Mouse (Mus musculus): ENCODE data around the gene Kcnq5. TPM values are rescaled to one million over a fixed set of nuclear protein-coding genes. Genes with fewer than 3 reads are reported as not detected.

The Kcnq5 gene
- total and polyA plus RNA-seq, 3 experiments: 6.5 to 8.7 (median 8.2) TPM

- Histone ChIP-seq H3K27me3 (replicated peaks) (no peaks in the 10 kb centered on the region), H3K36me3 (replicated peaks in 1 of 2; ENCODE audit: control insufficient read depth in 1 of 2, insufficient read depth in 1 of 2, low read length in 1 of 2) (no peaks in the 10 kb centered on the region), H3K9me3 (replicated peaks; ENCODE audit: low read length) (no peaks in the 10 kb centered on the region), H3K79me2 (replicated peaks; ENCODE audit: control insufficient read depth, extremely low read depth, insufficient read depth, poor library complexity, severe bottlenecking) (no peaks in the 10 kb centered on the region), H3K4me3 (replicated peaks in 1 of 3; ENCODE audit: low read depth in 2 of 3, low read length in 2 of 3, poor library complexity in 1 of 3) (no peak within 1 kb of the TSS), H3K27ac (ENCODE audit: insufficient read depth, low read depth) (no peak within 1 kb of the TSS), H3K4me1 (ENCODE audit: control insufficient read depth in 1 of 2, insufficient read depth in 2 of 2) (no peaks in the 10 kb centered on the region), H3K4me2 (ENCODE audit: insufficient read depth, low read depth, poor library complexity, severe bottlenecking) (no peak within 1 kb of the TSS), H3K9ac (ENCODE audit: insufficient read depth, low read depth) (no peak within 1 kb of the TSS)
- no peak for DNase-seq (ENCODE audit: extremely low read depth)
- no peak for TF ChIP-seq NELFE (IDR thresholded peaks at IDR 0.05; ENCODE audit: low read depth, low read length)
- no peak for TF ChIP-seq TCF12 (IDR thresholded peaks at IDR 0.05; ENCODE audit: low read depth, low read length)
- TF ChIP-seq CHD1 (IDR thresholded peaks at IDR 0.05; ENCODE audit: low read depth, low read length): no peak
- TF ChIP-seq ZMIZ1 (IDR thresholded peaks at IDR 0.05; ENCODE audit: low read depth, low read length): no peak
- no peak for TF ChIP-seq EP300 (IDR thresholded peaks at IDR 0.05; ENCODE audit: low read length)
- TF ChIP-seq TBP (conservative IDR thresholded peaks at IDR 0.05; ENCODE audit: low read depth, low read length): no peak
- TF ChIP-seq ELF1 (IDR thresholded peaks at IDR 0.05; ENCODE audit: low read depth, low read length): no peak
- TF ChIP-seq JUN (IDR thresholded peaks at IDR 0.05; ENCODE audit: insufficient read depth, low read depth, low read length): no peak
- no peak for TF ChIP-seq SMC3 (IDR thresholded peaks at IDR 0.05; ENCODE audit: low read depth, low read length)
- no peak for TF ChIP-seq UBTF (IDR thresholded peaks at IDR 0.05; ENCODE audit: low read depth, low read length)
- no peak for TF ChIP-seq CTCF (conservative IDR thresholded peaks at IDR 0.05 in 1 of 2, IDR thresholded peaks at IDR 0.05 in 1 of 2; ENCODE audit: low read depth in 2 of 2, low read length in 2 of 2)
- TF ChIP-seq MXI1 (IDR thresholded peaks at IDR 0.05; ENCODE audit: low read depth, low read length): no peak
- TF ChIP-seq MYC (IDR thresholded peaks at IDR 0.05; ENCODE audit: low read depth, low read length): no peak
- no peak for TF ChIP-seq USF1 (IDR thresholded peaks at IDR 0.05; ENCODE audit: low read depth, low read length)
- no peak for TF ChIP-seq ZC3H11A (IDR thresholded peaks at IDR 0.05; ENCODE audit: low read depth, low read length)
- no peak for TF ChIP-seq ZKSCAN1 (IDR thresholded peaks at IDR 0.05; ENCODE audit: borderline replicate concordance, low read depth, low read length)
- no peak for TF ChIP-seq NRF1 (IDR thresholded peaks at IDR 0.05; ENCODE audit: low read depth, low read length)
- no peak for TF ChIP-seq POLR2AphosphoS2 (IDR thresholded peaks at IDR 0.05; ENCODE audit: low read depth, low read length)
- in situ Hi-C loops (cut with MboI; ENCODE audit: low pct_ligation_motif_present, low pct_unique_long_range_greater_than_20kb, low sequenced_read_pairs) (no loop called here), dilution Hi-C loops (cut with MboI; ENCODE audit: extremely low pct_ligation_motif_present, extremely low pct_unique_long_range_greater_than_20kb, low sequenced_read_pairs) (no loop called here)
Observed at GRCm38 (mm10) chr1:21349341-21349740, 612.4 kb downstream of the Kcnq5 start, which contains the start of gene Khdc1a. Gene Khdc1a, plus strand, starts transcription at chr1:21349641.
